Mouse (Mus musculus): ENCODE measurements around the gene Ralgapa1. TPM values are rescaled to one million over a fixed set of nuclear protein-coding genes. Genes with fewer than 3 reads are reported as not detected.
"Not testable (repeated sequence)": the region's sequence is repeated elsewhere in the genome, so short reads cannot be mapped to it uniquely, and the experiment has no call there.

Gene Ralgapa1
- polyA plus RNA-seq, 1 experiment from 2014 or later, result 6.6 TPM

DNA sequence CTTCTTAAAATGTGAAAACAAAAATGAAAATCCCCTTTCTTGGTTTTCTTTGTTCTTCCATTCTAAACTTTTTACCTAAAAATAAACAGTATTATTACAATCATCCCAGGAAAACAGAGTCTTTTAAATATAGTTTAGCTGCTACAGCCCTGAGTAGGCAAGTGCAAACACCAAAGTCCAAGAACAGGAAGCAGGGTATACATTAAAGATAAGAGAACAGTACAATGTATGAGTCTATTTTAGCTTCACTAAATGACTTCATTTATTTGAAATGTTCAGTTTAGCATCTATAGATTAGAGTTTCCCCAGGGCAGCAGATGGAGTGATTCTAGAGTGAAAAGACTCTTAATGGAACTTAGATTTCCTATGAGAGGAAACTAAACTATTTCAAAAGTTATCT is 43.6 kb downstream of the Ralgapa1 start:
- Histone ChIP-seq H3K4me2 (ENCODE audit: low read depth, low read length) (no peak overlapping the region), H3K9ac (ENCODE audit: low read depth, low read length) (no peak overlapping the region), H3K4me3 (ENCODE audit: low read length) (no peak overlapping the region), H3K4me1 (ENCODE audit: control insufficient read depth, insufficient read depth, low read length) (no peaks in the 10 kb centered on the region), H3K9me3 (ENCODE audit: control insufficient read depth, low read length) (no peaks in the 10 kb centered on the region), H3K36me3 (ENCODE audit: control insufficient read depth, insufficient read depth, low read length) (no peaks in the 10 kb centered on the region), H3K27me3 (replicated peaks; ENCODE audit: control insufficient read depth, insufficient read depth, low read length) (no peaks in the 10 kb centered on the region), H3K27ac (ENCODE audit: low read length) (no peak overlapping the region)
- no peak; the same call in 1 of the 2 replicates for ATAC-seq

GRCm38 (mm10) chr12:55774316-55774715 is 46.7 kb downstream of the Ralgapa1 start:
- H3K4me2 ChIP-seq (ENCODE audit: low read depth, low read length), result no peak overlapping the region
- H3K9me3 ChIP-seq (ENCODE audit: control insufficient read depth, low read length), result no peaks in the 10 kb centered on the region
- no peaks in the 10 kb centered on the region for H3K4me1 ChIP-seq (ENCODE audit: control insufficient read depth, insufficient read depth, low read length)
- no peak overlapping the region for H3K27ac ChIP-seq (ENCODE audit: low read length)
- no peak for ATAC-seq
- 0 out of 2 replicates have a peak, but pooled peaks cover 4% of the 10 kb centered on the region for H3K36me3 ChIP-seq (ENCODE audit: control insufficient read depth, insufficient read depth, low read length)
- no peaks in the 10 kb centered on the region for H3K27me3 ChIP-seq (replicated peaks; ENCODE audit: control insufficient read depth, insufficient read depth, low read length)
- H3K4me3 ChIP-seq (ENCODE audit: low read length), result no peak overlapping the region
- no peak overlapping the region for H3K9ac ChIP-seq (ENCODE audit: low read depth, low read length)
- 88% methylated on average over 3 of the region's 3 CpGs for WGBS

DNA sequence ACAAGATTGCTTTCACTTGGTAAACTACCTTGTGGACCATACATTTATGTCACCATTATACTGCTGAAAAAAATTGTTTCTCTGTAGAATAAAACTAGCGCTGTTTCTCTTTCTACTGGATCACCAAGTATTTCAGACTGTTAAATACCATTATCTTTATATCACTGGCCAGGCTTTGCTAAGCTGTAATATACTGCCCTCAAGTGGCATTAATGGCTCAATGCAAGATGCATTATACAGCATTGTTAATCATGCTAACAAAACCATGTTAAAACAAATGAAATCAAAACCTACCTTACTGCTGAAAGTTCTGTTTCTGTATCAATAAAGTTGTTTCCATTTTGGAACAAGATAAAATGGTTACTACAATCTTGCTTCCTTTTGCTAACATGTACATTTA is 100.6 kb downstream of the Ralgapa1 start:
- H3K27ac ChIP-seq (ENCODE audit: low read length), result no peak overlapping the region
- 79% methylated on average over 1 of the region's 1 CpGs for WGBS

GRCm38 (mm10) chr12:55705881-55706280 is 115.1 kb downstream of the Ralgapa1 start:
- no peak overlapping the region for H3K27ac ChIP-seq (ENCODE audit: low read length)
- H3K9me3 ChIP-seq (ENCODE audit: control insufficient read depth, low read length), result no peaks in the 10 kb centered on the region
- 0 out of 2 replicates have a peak, but pooled peaks cover 4% of the 10 kb centered on the region for H3K36me3 ChIP-seq (ENCODE audit: control insufficient read depth, insufficient read depth, low read length)
- WGBS, result 98% methylated on average over 4 of the region's 4 CpGs
- ATAC-seq, result no peak
- H3K27me3 ChIP-seq (replicated peaks; ENCODE audit: control insufficient read depth, insufficient read depth, low read length), result no peaks in the 10 kb centered on the region
- no peak overlapping the region for H3K4me2 ChIP-seq (ENCODE audit: low read depth, low read length)
- H3K4me1 ChIP-seq (ENCODE audit: control insufficient read depth, insufficient read depth, low read length), result no peaks in the 10 kb centered on the region
- H3K9ac ChIP-seq (ENCODE audit: low read depth, low read length), result no peak overlapping the region
- no peak overlapping the region for H3K4me3 ChIP-seq (ENCODE audit: low read length)

More for the DNA sequence above, 100.6 kb downstream of the Ralgapa1 start:
- no peak for ATAC-seq
- Histone ChIP-seq H3K9me3 (ENCODE audit: control insufficient read depth, low read length) (no peaks in the 10 kb centered on the region), H3K9ac (ENCODE audit: low read depth, low read length) (no peak overlapping the region), H3K36me3 (ENCODE audit: control insufficient read depth, insufficient read depth, low read length) (peaks cover 3% of the 10 kb centered on the region; the same call in 1 of the 2 replicates), H3K4me1 (ENCODE audit: control insufficient read depth, insufficient read depth, low read length) (no peaks in the 10 kb centered on the region), H3K4me3 (ENCODE audit: low read length) (no peak overlapping the region), H3K4me2 (ENCODE audit: low read depth, low read length) (no peak overlapping the region), H3K27me3 (replicated peaks; ENCODE audit: control insufficient read depth, insufficient read depth, low read length) (no peaks in the 10 kb centered on the region)

DNA sequence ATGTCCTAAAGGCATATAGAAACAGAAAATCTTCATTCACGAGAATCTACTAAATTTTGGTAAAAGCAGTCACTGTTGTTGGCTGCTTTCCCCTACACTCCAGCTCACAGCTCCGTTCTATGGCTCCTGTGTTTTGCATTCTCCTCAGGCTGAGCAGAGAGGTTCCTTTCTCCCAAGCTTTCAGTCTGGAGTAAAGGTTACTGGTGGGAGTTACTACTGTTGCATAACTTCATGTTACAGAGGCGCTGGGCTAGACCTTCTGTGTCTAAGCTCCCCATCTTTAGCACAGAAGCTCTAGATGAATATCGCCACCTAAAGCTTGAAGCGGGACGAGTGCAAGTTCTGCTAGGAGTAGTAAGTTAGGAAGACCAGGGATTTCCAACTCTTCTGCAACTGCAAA is 154.3 kb downstream of the Ralgapa1 start:
- H3K4me2 ChIP-seq (ENCODE audit: low read depth, low read length), result no peak overlapping the region
- no peaks in the 10 kb centered on the region for H3K9me3 ChIP-seq (ENCODE audit: control insufficient read depth, low read length)
- H3K4me1 ChIP-seq (ENCODE audit: control insufficient read depth, insufficient read depth, low read length), result no peaks in the 10 kb centered on the region
- no peaks in the 10 kb centered on the region for H3K36me3 ChIP-seq (ENCODE audit: control insufficient read depth, insufficient read depth, low read length)
- 88% methylated on average over 6 of the region's 6 CpGs for WGBS
- no peaks in the 10 kb centered on the region for H3K27me3 ChIP-seq (replicated peaks; ENCODE audit: control insufficient read depth, insufficient read depth, low read length)
- H3K4me3 ChIP-seq (ENCODE audit: low read length), result no peak overlapping the region
- H3K9ac ChIP-seq (ENCODE audit: low read depth, low read length), result no peak overlapping the region
- H3K27ac ChIP-seq (ENCODE audit: low read length), result no peak overlapping the region
- ATAC-seq, result no peak

DNA sequence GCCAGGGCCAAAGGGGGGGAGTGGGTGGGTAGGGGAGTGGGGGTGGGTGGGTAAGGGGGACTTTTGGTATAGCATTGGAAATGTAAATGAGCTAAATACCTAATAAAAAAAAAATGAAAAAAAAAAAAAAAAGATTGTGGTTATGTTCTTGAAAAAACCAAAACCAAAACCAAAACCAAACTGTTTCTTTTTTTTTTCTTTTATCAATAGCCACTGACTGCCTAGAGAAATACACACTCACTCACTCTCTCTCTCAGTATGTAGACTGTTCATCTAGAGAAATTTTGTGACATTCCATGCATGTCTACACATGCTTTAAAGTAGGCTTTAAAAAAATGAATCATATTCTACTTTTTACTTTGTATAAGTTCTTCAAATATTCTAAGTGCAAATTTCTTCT is 157.8 kb downstream of the Ralgapa1 start:
- H3K4me2 ChIP-seq (ENCODE audit: low read depth, low read length); H3K9ac ChIP-seq (ENCODE audit: low read depth, low read length); H3K9me3 ChIP-seq (ENCODE audit: control insufficient read depth, low read length); H3K36me3 ChIP-seq (ENCODE audit: control insufficient read depth, insufficient read depth, low read length); H3K4me1 ChIP-seq (ENCODE audit: control insufficient read depth, insufficient read depth, low read length); H3K4me3 ChIP-seq (ENCODE audit: low read length); H3K27me3 ChIP-seq (replicated peaks; ENCODE audit: control insufficient read depth, insufficient read depth, low read length); H3K27ac ChIP-seq (ENCODE audit: low read length); ATAC-seq: not testable (repeated sequence)

DNA sequence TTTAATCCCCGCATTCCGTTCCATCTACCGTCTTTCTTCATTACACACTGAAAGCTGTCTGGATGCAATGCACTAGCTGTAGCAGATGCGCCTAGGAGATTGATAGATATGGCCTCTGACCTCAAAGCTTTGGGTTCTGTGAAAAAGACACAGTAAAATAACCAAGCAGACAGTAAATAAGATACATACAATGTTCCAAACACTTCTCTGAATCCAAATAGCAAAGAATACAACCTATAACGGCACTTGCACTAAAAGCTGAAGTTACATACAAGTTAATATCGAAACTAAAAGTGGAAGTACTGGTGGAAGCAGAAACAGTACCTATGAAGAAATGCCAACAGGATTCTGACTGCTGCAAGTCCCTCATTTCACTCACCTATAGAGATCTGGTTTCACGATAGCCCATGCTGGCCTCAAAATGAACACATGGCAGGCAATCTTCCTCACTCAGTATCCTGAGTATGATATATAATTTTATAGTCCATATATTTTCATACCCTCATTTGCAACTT is 172.9 kb downstream of the Ralgapa1 start:
- Histone ChIP-seq H3K36me3 (ENCODE audit: control insufficient read depth, insufficient read depth, low read length) (no peaks in the 10 kb centered on the region), H3K27me3 (replicated peaks; ENCODE audit: control insufficient read depth, insufficient read depth, low read length) (no peaks in the 10 kb centered on the region), H3K9ac (ENCODE audit: low read depth, low read length) (no peak overlapping the region), H3K9me3 (ENCODE audit: control insufficient read depth, low read length) (no peaks in the 10 kb centered on the region), H3K27ac (ENCODE audit: low read length) (no peak overlapping the region), H3K4me1 (ENCODE audit: control insufficient read depth, insufficient read depth, low read length) (no peaks in the 10 kb centered on the region), H3K4me3 (ENCODE audit: low read length) (no peak overlapping the region), H3K4me2 (ENCODE audit: low read depth, low read length) (no peak overlapping the region)
- no peak for ATAC-seq
- WGBS, result 90% methylated on average over 7 of the region's 7 CpGs

GRCm38 (mm10) chr12:55626711-55627110 is 194.3 kb downstream of the Ralgapa1 start:
- WGBS, result 43% methylated on average over 4 of the region's 4 CpGs

DNA sequence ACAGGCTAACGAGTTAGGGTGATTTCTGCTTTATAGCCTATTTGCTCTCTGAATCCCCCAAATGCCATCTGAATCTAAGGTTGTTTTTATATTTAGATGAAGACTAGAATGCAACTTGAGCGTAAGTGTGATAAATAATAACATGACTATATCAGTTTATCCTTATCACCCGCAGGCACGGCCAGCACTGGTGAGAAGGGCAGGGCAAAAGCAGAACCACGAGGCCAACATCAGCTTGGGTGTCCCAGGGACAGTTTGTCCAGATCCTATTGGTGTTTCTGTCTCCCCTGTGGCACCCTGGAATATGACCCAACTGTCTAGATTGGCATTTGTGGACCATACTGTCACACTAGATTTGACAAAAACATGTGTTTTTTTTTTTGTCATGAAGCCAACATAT is 197.7 kb downstream of the Ralgapa1 start:
- H3K36me3 ChIP-seq (ENCODE audit: control insufficient read depth, insufficient read depth, low read length), result no peaks in the 10 kb centered on the region
- no peak overlapping the region for H3K4me3 ChIP-seq (ENCODE audit: low read length)
- H3K4me2 ChIP-seq (ENCODE audit: low read depth, low read length), result no peak overlapping the region
- 81% methylated on average over 5 of the region's 5 CpGs for WGBS
- no peaks in the 10 kb centered on the region for H3K9me3 ChIP-seq (ENCODE audit: control insufficient read depth, low read length)
- no peaks in the 10 kb centered on the region for H3K4me1 ChIP-seq (ENCODE audit: control insufficient read depth, insufficient read depth, low read length)
- H3K9ac ChIP-seq (ENCODE audit: low read depth, low read length), result no peak overlapping the region
- no peak for ATAC-seq
- H3K27ac ChIP-seq (ENCODE audit: low read length), result no peak overlapping the region
- no peaks in the 10 kb centered on the region for H3K27me3 ChIP-seq (replicated peaks; ENCODE audit: control insufficient read depth, insufficient read depth, low read length)

More at GRCm38 (mm10) chr12:55626711-55627110, 194.3 kb downstream of the Ralgapa1 start:
- no peak overlapping the region for H3K9ac ChIP-seq (ENCODE audit: low read depth, low read length)
- H3K4me1 ChIP-seq (ENCODE audit: control insufficient read depth, insufficient read depth, low read length), result no peaks in the 10 kb centered on the region
- H3K9me3 ChIP-seq (ENCODE audit: control insufficient read depth, low read length), result no peaks in the 10 kb centered on the region
- H3K27me3 ChIP-seq (replicated peaks; ENCODE audit: control insufficient read depth, insufficient read depth, low read length), result no peaks in the 10 kb centered on the region
- no peaks in the 10 kb centered on the region for H3K36me3 ChIP-seq (ENCODE audit: control insufficient read depth, insufficient read depth, low read length)
- no peak overlapping the region for H3K27ac ChIP-seq (ENCODE audit: low read length)
- H3K4me3 ChIP-seq (ENCODE audit: low read length), result no peak overlapping the region
- H3K4me2 ChIP-seq (ENCODE audit: low read depth, low read length), result no peak overlapping the region
- no peak for ATAC-seq

DNA sequence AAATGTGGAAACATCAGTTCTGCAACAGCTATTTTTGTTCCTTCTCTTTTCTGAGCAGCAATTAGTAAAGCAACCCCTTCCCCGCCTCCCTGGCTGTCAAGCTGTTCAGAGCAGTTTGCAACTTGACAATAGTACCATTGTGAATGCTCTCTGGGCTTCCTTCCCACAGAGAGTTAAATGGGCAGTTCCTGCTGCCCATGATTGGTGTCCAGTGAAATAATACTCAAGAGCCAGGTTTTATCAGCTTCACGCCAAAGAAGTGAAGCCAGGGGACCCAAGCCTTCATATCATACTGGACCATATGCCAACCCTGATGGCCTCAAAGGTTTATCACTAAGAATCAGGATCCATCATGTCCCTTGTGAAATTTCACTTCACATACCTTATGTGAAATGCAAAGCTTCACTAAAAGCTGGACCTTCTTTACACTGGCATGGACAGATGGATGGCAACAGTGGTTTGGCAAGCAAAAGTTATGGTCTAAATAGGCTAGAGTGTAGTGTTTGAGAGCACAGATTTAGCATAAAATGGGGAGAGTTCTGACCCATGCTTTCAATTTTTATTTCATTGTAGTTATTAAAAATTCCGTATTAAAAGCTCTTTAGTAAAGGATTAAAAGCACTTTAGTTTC is 198.2 kb downstream of the Ralgapa1 start:
- H3K27me3 ChIP-seq (replicated peaks; ENCODE audit: control insufficient read depth, insufficient read depth, low read length), result no peaks in the 10 kb centered on the region
- H3K4me1 ChIP-seq (ENCODE audit: control insufficient read depth, insufficient read depth, low read length), result no peaks in the 10 kb centered on the region
- WGBS, result 67% methylated on average over 3 of the region's 3 CpGs
- H3K4me3 ChIP-seq (ENCODE audit: low read length), result no peak overlapping the region
- no peaks in the 10 kb centered on the region for H3K36me3 ChIP-seq (ENCODE audit: control insufficient read depth, insufficient read depth, low read length)
- no peak overlapping the region for H3K9ac ChIP-seq (ENCODE audit: low read depth, low read length)
- H3K27ac ChIP-seq (ENCODE audit: low read length), result no peak overlapping the region
- no peaks in the 10 kb centered on the region for H3K9me3 ChIP-seq (ENCODE audit: control insufficient read depth, low read length)
- no peak for ATAC-seq
- no peak overlapping the region for H3K4me2 ChIP-seq (ENCODE audit: low read depth, low read length)

All from intestine, embryonic 16.5 days (tissue).